Mouse (Mus musculus): ENCODE results near the gene Epha2. TPM values are rescaled to one million over a fixed set of nuclear protein-coding genes. Genes with fewer than 3 reads are reported as not detected.

The Epha2 gene
- total and polyA plus RNA-seq, 2 experiments = 7.7 to 12.0 TPM

GRCm38 (mm10) chr4:141352986-141353385 is 51.9 kb downstream of the Epha2 start:
- no peak overlapping the region for H3K4me3 ChIP-seq (ENCODE audit: insufficient read depth, low read depth, low read length)
- H3K27ac ChIP-seq (replicated peaks; ENCODE audit: insufficient read depth, low read depth, low read length) = no peak overlapping the region
- WGBS = 95% methylated on average over 5 of the region's 5 CpGs
- no peak for DNase-seq (ENCODE audit: extremely low read depth, low read depth, low spot score)
- no peaks in the 10 kb centered on the region for H3K27me3 ChIP-seq (ENCODE audit: control insufficient read depth, insufficient read depth, low read length)
- H3K9ac ChIP-seq (ENCODE audit: low read depth, low read length) = no peak overlapping the region
- peaks cover 1% of the 10 kb centered on the region; the same call in 1 of the 2 replicates for H3K4me1 ChIP-seq (ENCODE audit: control insufficient read depth, insufficient read depth, low read length)
- no peaks in the 10 kb centered on the region for H3K36me3 ChIP-seq (ENCODE audit: control insufficient read depth, insufficient read depth, low read length)
- TF ChIP-seq POLR2A (IDR thresholded peaks at IDR 0.05; ENCODE audit: extremely low read depth, insufficient read depth, low read length) = no peak
- no peaks in the 10 kb centered on the region for H3K79me2 ChIP-seq (ENCODE audit: control insufficient read depth, insufficient read depth, low read length)

- WGBS = 91% methylated on average over 8 of the region's 8 CpGs
- H3K27ac ChIP-seq (replicated peaks; ENCODE audit: insufficient read depth, low read depth, low read length) = no peak overlapping the region
- no peak for TF ChIP-seq CTCF (IDR thresholded peaks at IDR 0.05; ENCODE audit: low read depth, low read length)
- TF ChIP-seq POLR2A (IDR thresholded peaks at IDR 0.05; ENCODE audit: extremely low read depth, insufficient read depth, low read length) = no peak
- H3K27me3 ChIP-seq (ENCODE audit: control insufficient read depth, insufficient read depth, low read length) = no peaks in the 10 kb centered on the region
- no peak for DNase-seq (ENCODE audit: extremely low read depth, low read depth, low spot score)
- H3K36me3 ChIP-seq (ENCODE audit: control insufficient read depth, insufficient read depth, low read length) = no peaks in the 10 kb centered on the region
- H3K79me2 ChIP-seq (ENCODE audit: control insufficient read depth, insufficient read depth, low read length) = no peaks in the 10 kb centered on the region
- no peaks in the 10 kb centered on the region for H3K4me1 ChIP-seq (ENCODE audit: control insufficient read depth, insufficient read depth, low read length)
- H3K9ac ChIP-seq (ENCODE audit: low read depth, low read length) = no peak overlapping the region
- H3K4me3 ChIP-seq (ENCODE audit: insufficient read depth, low read depth, low read length) = no peak overlapping the region
These were observed 52.8 kb downstream of the Epha2 start for GRCm38 (mm10) chr4:141353868-141354267.

- Histone ChIP-seq H3K4me1 (ENCODE audit: control insufficient read depth, insufficient read depth, low read length) (peaks cover 6% of the 10 kb centered on the region), H3K36me3 (ENCODE audit: control insufficient read depth, insufficient read depth, low read length) (no peaks in the 10 kb centered on the region), H3K27me3 (ENCODE audit: control insufficient read depth, insufficient read depth, low read length) (no peaks in the 10 kb centered on the region), H3K79me2 (ENCODE audit: control insufficient read depth, insufficient read depth, low read length) (no peaks in the 10 kb centered on the region), H3K9ac (ENCODE audit: low read depth, low read length) (no peak overlapping the region), H3K27ac (replicated peaks; ENCODE audit: insufficient read depth, low read depth, low read length) (no peak overlapping the region), H3K4me3 (ENCODE audit: insufficient read depth, low read depth, low read length) (no peak overlapping the region)
- TF ChIP-seq CTCF (IDR thresholded peaks at IDR 0.05; ENCODE audit: low read depth, low read length) (no peak), POLR2A (IDR thresholded peaks at IDR 0.05; ENCODE audit: extremely low read depth, insufficient read depth, low read length) (no peak)
- no peak for DNase-seq (ENCODE audit: extremely low read depth, low read depth, low spot score)
These were observed 56.8 kb downstream of the Epha2 start for GRCm38 (mm10) chr4:141357811-141358210.

GRCm38 (mm10) chr4:141359222-141359621 is 58.2 kb downstream of the Epha2 start:
- DNase-seq (ENCODE audit: extremely low read depth, low read depth, low spot score) = no peak
- Histone ChIP-seq H3K4me3 (ENCODE audit: insufficient read depth, low read depth, low read length) (no peak overlapping the region), H3K79me2 (ENCODE audit: control insufficient read depth, insufficient read depth, low read length) (no peaks in the 10 kb centered on the region), H3K27ac (replicated peaks; ENCODE audit: insufficient read depth, low read depth, low read length) (no peak overlapping the region), H3K36me3 (ENCODE audit: control insufficient read depth, insufficient read depth, low read length) (no peaks in the 10 kb centered on the region), H3K27me3 (ENCODE audit: control insufficient read depth, insufficient read depth, low read length) (no peaks in the 10 kb centered on the region), H3K9ac (ENCODE audit: low read depth, low read length) (no peak overlapping the region), H3K4me1 (ENCODE audit: control insufficient read depth, insufficient read depth, low read length) (peaks cover 15% of the 10 kb centered on the region)
- TF ChIP-seq POLR2A (IDR thresholded peaks at IDR 0.05; ENCODE audit: extremely low read depth, insufficient read depth, low read length) (no peak), CTCF (IDR thresholded peaks at IDR 0.05; ENCODE audit: low read depth, low read length) (no peak)
- 97% methylated on average over 6 of the region's 6 CpGs for WGBS

- peaks cover 16% of the 10 kb centered on the region for H3K4me1 ChIP-seq (ENCODE audit: control insufficient read depth, insufficient read depth, low read length)
- DNase-seq (ENCODE audit: extremely low read depth, low read depth, low spot score) = peak; percentile 48
- H3K27ac ChIP-seq (replicated peaks; ENCODE audit: insufficient read depth, low read depth, low read length) = no peak overlapping the region
- WGBS = 54% methylated on average over 7 of the region's 7 CpGs
- no peak overlapping the region for H3K4me3 ChIP-seq (ENCODE audit: insufficient read depth, low read depth, low read length)
- H3K79me2 ChIP-seq (ENCODE audit: control insufficient read depth, insufficient read depth, low read length) = no peaks in the 10 kb centered on the region
- TF ChIP-seq CTCF (IDR thresholded peaks at IDR 0.05; ENCODE audit: low read depth, low read length) (peak; percentile 28; the same call in 1 of the 2 replicates), POLR2A (IDR thresholded peaks at IDR 0.05; ENCODE audit: extremely low read depth, insufficient read depth, low read length) (no peak)
- H3K27me3 ChIP-seq (ENCODE audit: control insufficient read depth, insufficient read depth, low read length) = no peaks in the 10 kb centered on the region
- no peaks in the 10 kb centered on the region for H3K36me3 ChIP-seq (ENCODE audit: control insufficient read depth, insufficient read depth, low read length)
- no peak overlapping the region for H3K9ac ChIP-seq (ENCODE audit: low read depth, low read length)
These were observed 59.8 kb downstream of the Epha2 start for GRCm38 (mm10) chr4:141360846-141361245.

GRCm38 (mm10) chr4:141362937-141363548 is 62.0 kb downstream of the Epha2 start:
- peaks cover 18% of the 10 kb centered on the region for H3K4me1 ChIP-seq (ENCODE audit: control insufficient read depth, insufficient read depth, low read length)
- 13% methylated on average over 11 of the region's 11 CpGs for WGBS
- TF ChIP-seq CTCF (IDR thresholded peaks at IDR 0.05; ENCODE audit: low read depth, low read length) = peak; percentile 70
- TF ChIP-seq POLR2A (IDR thresholded peaks at IDR 0.05; ENCODE audit: extremely low read depth, insufficient read depth, low read length) = no peak
- no peaks in the 10 kb centered on the region for H3K27me3 ChIP-seq (ENCODE audit: control insufficient read depth, insufficient read depth, low read length)
- H3K79me2 ChIP-seq (ENCODE audit: control insufficient read depth, insufficient read depth, low read length) = no peaks in the 10 kb centered on the region
- DNase-seq (ENCODE audit: extremely low read depth, low read depth, low spot score) = peak; percentile 98
- H3K4me3 ChIP-seq (ENCODE audit: insufficient read depth, low read depth, low read length) = no peak overlapping the region
- H3K9ac ChIP-seq (ENCODE audit: low read depth, low read length) = peak overlapping the region; percentile 22
- H3K27ac ChIP-seq (replicated peaks; ENCODE audit: insufficient read depth, low read depth, low read length) = peak overlapping the region; percentile 75
- no peaks in the 10 kb centered on the region for H3K36me3 ChIP-seq (ENCODE audit: control insufficient read depth, insufficient read depth, low read length)
